Mouse (Mus musculus) heart, embryonic 13.5 days (tissue): ENCODE measurements around the gene Gm21969. TPM values are rescaled to one million over a fixed set of nuclear protein-coding genes. Genes with fewer than 3 reads are reported as not detected.

Experiments used
- ATAC-seq: fragments of 200-750 bp; cut with Nextera tagmentation; 2 replicates; pipeline ENCODE4 v1.8.0; 2017; ENCODE audit warnings: moderate TSS enrichment; ENCODE audit not compliant: insufficient number of reproducible peaks, low FRiP score, low TSS enrichment; ENCODE audit errors: extremely low read depth
- H3K27ac ChIP-seq: fragments of 300-500 bp; sonication (generic); replicated peaks from 2 replicates; pipeline ENCODE4 v1.5.1; 2015; ENCODE audit warnings: moderate library complexity, mild to moderate bottlenecking, inconsistent platforms
- H3K27me3 ChIP-seq: fragments of 300-500 bp; sonication (generic); replicated peaks from 2 replicates; pipeline ENCODE4 v1.6.1; 2015; ENCODE audit warnings: mild to moderate bottlenecking, inconsistent platforms
- H3K36me3 ChIP-seq: fragments of 300-500 bp; sonication (generic); 2 replicates; pipeline ENCODE4 v1.6.1; 2015; ENCODE audit warnings: mild to moderate bottlenecking, inconsistent platforms
- H3K4me1 ChIP-seq: fragments of 300-500 bp; sonication (generic); 2 replicates; pipeline ENCODE4 v1.6.1; 2015; ENCODE audit warnings: inconsistent platforms
- H3K4me2 ChIP-seq: fragments of 300-500 bp; sonication (generic); 2 replicates; pipeline ENCODE4 v1.6.1; 2015; ENCODE audit warnings: inconsistent platforms, mild to moderate bottlenecking, moderate library complexity
- H3K4me3 ChIP-seq: fragments of 300-500 bp; sonication (generic); 2 replicates; pipeline ENCODE4 v1.5.1; 2015; ENCODE audit warnings: moderate library complexity, mild to moderate bottlenecking, inconsistent platforms
- H3K9ac ChIP-seq: fragments of 300-500 bp; sonication (generic); 2 replicates; pipeline ENCODE4 v1.6.1; 2015; ENCODE audit warnings: inconsistent platforms, mild to moderate bottlenecking, moderate library complexity
- H3K9me3 ChIP-seq: fragments of 300-500 bp; sonication (generic); 2 replicates; pipeline ENCODE4 v1.6.1; 2016; ENCODE audit warnings: inconsistent platforms
- WGBS: fragments of 180-500 bp; shearing (Covaris S2); methylation state at CpG from one replicate; pipeline ENCODE4 v1.1.7; 2015; ENCODE audit warnings: mixed read lengths; 5-methylcytosine and 5-hydroxymethylcytosine counted together
- polyA plus RNA-seq: library from polyadenylated mRNA; unstranded; fragments of >200 nt; fragmentation: Nextera tagmentation; extraction: Ambion mirVana; gene quantifications from 2 replicates; pipeline ENCODE4 v1.2.1, GENCODE M21; 2015

Gm21969 gene
- polyA plus RNA-seq, 1 experiment from 2014 or later, result not detected

DNA sequence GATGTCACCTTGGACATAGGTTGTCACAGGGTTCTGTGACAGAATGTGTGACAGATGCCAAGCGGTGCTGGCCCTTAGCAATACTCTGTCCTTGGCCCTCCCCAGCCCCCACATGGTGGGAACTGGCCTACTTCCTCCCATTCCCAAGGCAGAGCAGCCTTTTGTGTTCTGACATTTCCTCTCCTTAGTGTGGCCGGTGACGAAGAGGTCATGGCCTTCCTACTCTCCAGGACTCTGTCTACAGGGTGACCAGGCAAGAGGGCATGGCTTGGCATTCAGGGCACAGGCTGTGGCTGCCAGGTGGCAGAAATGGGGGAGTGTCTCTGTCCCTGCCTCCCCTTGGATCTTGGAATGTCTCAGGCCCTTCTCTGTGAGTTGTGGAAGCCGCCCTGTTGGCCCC is 15.6 kb upstream of the Gm21969 start:
- H3K9ac ChIP-seq, result 0 out of 2 replicates have a peak overlapping the region, but pooled peaks have one; percentile 3
- H3K4me1 ChIP-seq, result peaks cover 70% of the 10 kb centered on the region
- WGBS, result 57% methylated on average over 4 of the region's 4 CpGs
- no peak for ATAC-seq
- no peak overlapping the region for H3K4me3 ChIP-seq
- H3K36me3 ChIP-seq, result no peaks in the 10 kb centered on the region
- H3K27me3 ChIP-seq, result no peaks in the 10 kb centered on the region
- no peak overlapping the region for H3K4me2 ChIP-seq
- H3K9me3 ChIP-seq, result no peaks in the 10 kb centered on the region
- H3K27ac ChIP-seq, result no peak overlapping the region; the same call in 1 of the 2 replicates

GRCm38 (mm10) chr4:139587773-139588172 is 15.2 kb upstream of the Gm21969 start:
- Histone ChIP-seq H3K4me2 (no peak overlapping the region), H3K36me3 (no peaks in the 10 kb centered on the region), H3K4me1 (peaks cover 68% of the 10 kb centered on the region), H3K27me3 (no peaks in the 10 kb centered on the region), H3K4me3 (no peak overlapping the region), H3K9ac (no peak overlapping the region), H3K27ac (no peak overlapping the region; the same call in 1 of the 2 replicates), H3K9me3 (no peaks in the 10 kb centered on the region)
- 81% methylated on average over 4 of the region's 4 CpGs for WGBS
- ATAC-seq, result no peak

GRCm38 (mm10) chr4:139589351-139590027 is 13.5 kb upstream of the Gm21969 start:
- Histone ChIP-seq H3K9ac (no peak overlapping the region; the same call in 1 of the 2 replicates), H3K36me3 (no peaks in the 10 kb centered on the region), H3K27me3 (no peaks in the 10 kb centered on the region), H3K4me3 (no peak overlapping the region), H3K4me2 (no peak overlapping the region), H3K4me1 (peaks cover 51% of the 10 kb centered on the region), H3K9me3 (no peaks in the 10 kb centered on the region), H3K27ac (no peak overlapping the region)
- 55% methylated on average over 5 of the region's 5 CpGs for WGBS
- ATAC-seq, result no peak

GRCm38 (mm10) chr4:139590446-139590845 is 12.5 kb upstream of the Gm21969 start:
- WGBS, result 46% methylated on average over 4 of the region's 4 CpGs
- ATAC-seq, result no peak
- Histone ChIP-seq H3K9me3 (no peaks in the 10 kb centered on the region), H3K27me3 (no peaks in the 10 kb centered on the region), H3K4me1 (peaks cover 47% of the 10 kb centered on the region), H3K4me3 (no peak overlapping the region), H3K36me3 (no peaks in the 10 kb centered on the region), H3K9ac (peak overlapping the region; percentile 29; the same call in 1 of the 2 replicates), H3K4me2 (no peak overlapping the region), H3K27ac (no peak overlapping the region)

GRCm38 (mm10) chr4:139592895-139593294 is 10.1 kb upstream of the Gm21969 start:
- H3K4me3 ChIP-seq, result no peak overlapping the region
- ATAC-seq, result no peak
- H3K27ac ChIP-seq, result no peak overlapping the region
- no peaks in the 10 kb centered on the region for H3K9me3 ChIP-seq
- H3K9ac ChIP-seq, result 0 out of 2 replicates have a peak overlapping the region, but pooled peaks have one; percentile 12
- WGBS, result 59% methylated on average over 7 of the region's 7 CpGs
- peaks cover 47% of the 10 kb centered on the region for H3K4me1 ChIP-seq
- no peak overlapping the region for H3K4me2 ChIP-seq
- H3K27me3 ChIP-seq, result no peaks in the 10 kb centered on the region
- H3K36me3 ChIP-seq, result no peaks in the 10 kb centered on the region

DNA sequence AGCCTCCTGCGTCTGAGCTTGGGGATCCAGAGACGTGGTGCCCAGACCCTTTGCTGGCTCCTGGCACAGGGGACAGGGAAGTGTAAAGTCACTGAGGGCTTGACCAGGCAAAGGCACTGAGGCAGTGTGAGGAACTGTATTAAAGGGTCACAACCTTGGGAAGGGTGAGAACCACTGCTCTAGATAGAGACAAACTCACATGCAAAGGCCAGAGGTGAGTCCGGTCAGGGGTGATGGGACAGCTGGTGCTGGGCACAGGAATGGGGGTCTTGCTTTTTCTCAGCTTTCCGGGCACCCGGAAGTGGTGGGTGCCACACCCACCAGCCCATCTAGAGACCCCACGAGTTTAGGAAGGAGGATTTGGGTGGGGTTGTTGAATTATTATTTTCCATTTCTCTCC is 9.6 kb upstream of the Gm21969 start:
- Histone ChIP-seq H3K4me1 (peaks cover 51% of the 10 kb centered on the region), H3K27me3 (no peaks in the 10 kb centered on the region), H3K9me3 (no peaks in the 10 kb centered on the region), H3K27ac (no peak overlapping the region), H3K4me3 (no peak overlapping the region), H3K4me2 (no peak overlapping the region), H3K9ac (0 out of 2 replicates have a peak overlapping the region, but pooled peaks have one; percentile 12), H3K36me3 (no peaks in the 10 kb centered on the region)
- ATAC-seq, result no peak
- WGBS, result 56% methylated on average over 6 of the region's 6 CpGs

DNA sequence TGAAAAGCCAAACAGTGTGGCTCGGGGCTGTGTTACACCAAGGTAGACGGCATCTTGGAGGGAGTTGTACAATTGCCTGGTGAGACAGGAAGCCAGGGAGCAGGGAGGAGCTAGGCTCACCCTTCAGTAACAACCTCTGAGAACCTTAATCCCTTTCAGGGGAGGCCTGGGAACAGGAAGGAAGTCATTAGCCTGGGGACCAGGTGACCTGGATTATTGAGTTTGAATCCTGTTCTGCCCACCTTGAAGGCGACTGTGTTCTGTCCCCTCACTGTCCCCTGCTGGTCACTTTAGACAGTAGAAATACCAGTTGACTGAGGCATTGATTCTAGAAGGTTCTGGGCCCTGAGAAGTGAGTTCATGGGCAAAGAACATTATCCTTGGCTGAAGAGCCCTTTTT is 8.9 kb upstream of the Gm21969 start:
- Histone ChIP-seq H3K4me3 (no peak overlapping the region), H3K27me3 (no peaks in the 10 kb centered on the region), H3K9ac (no peak overlapping the region), H3K9me3 (no peaks in the 10 kb centered on the region), H3K4me1 (peaks cover 57% of the 10 kb centered on the region), H3K4me2 (no peak overlapping the region), H3K36me3 (no peaks in the 10 kb centered on the region), H3K27ac (no peak overlapping the region)
- ATAC-seq, result no peak
- WGBS, result 51% methylated on average over 3 of the region's 3 CpGs

GRCm38 (mm10) chr4:139596715-139597114 is 6.3 kb upstream of the Gm21969 start:
- Histone ChIP-seq H3K4me3 (no peak overlapping the region), H3K27me3 (no peaks in the 10 kb centered on the region), H3K4me2 (no peak overlapping the region), H3K36me3 (no peaks in the 10 kb centered on the region), H3K9me3 (no peaks in the 10 kb centered on the region), H3K9ac (peak overlapping the region; percentile 75; the same call in 1 of the 2 replicates), H3K4me1 (peaks cover 72% of the 10 kb centered on the region), H3K27ac (peak overlapping the region; percentile 97)
- WGBS, result 35% methylated on average over 9 of the region's 9 CpGs
- ATAC-seq, result no peak

DNA sequence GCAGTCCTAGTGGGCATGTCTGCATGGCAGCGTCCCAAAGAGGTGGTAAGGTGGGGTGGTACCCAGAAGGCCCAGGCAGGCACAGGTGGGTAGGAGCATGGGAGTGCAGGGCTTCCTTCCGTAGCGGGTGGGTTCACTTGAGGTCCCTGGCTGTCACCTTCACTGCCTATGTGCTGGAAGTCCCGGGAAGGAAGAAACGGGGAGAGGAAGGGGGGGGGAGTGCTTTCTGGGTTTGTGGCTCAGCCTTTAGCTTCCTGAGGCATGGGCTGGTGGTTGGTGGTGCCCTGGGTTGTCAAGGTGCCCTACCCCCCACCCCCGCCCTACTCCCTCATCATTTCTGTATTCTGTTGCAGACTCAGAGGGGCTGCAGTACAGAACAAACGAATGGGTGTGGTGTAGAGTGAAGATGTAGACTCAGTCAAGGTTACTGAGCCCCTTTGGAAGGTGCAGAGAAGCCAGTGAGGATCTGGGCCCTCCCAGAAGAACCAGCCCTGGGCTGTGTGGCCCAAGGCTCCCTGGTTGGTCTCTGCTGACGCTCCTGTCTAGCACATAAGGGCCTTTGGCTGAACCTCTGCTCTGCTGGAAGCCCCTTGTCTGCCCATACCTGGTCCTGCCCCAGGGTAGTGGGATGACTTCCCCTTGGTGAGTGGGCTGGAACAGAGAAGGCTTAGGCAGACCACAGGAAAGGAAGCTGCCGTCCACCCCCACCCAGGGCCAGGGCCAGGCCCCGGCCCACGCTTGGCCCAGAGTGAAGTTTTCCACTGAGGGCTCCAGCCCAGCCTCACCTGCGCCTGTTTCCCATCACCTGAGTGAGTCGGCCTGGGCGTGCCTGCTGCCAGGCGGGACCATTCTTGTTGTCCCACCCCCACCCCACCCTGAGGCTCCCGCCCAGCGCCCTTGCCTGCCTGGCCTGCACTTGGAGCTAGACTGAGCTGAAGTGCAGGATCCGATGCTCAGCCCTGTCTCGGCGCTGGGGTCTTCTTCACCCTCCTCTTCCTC is 5.4 kb upstream of the Gm21969 start:
- Histone ChIP-seq H3K36me3 (no peaks in the 10 kb centered on the region), H3K9ac (peak overlapping the region; percentile 75), H3K27ac (peak overlapping the region; percentile 97), H3K4me1 (peaks cover 77% of the 10 kb centered on the region), H3K4me3 (peak overlapping the region; percentile 39; the same call in 1 of the 2 replicates), H3K9me3 (no peaks in the 10 kb centered on the region), H3K4me2 (peak overlapping the region; percentile 69), H3K27me3 (no peaks in the 10 kb centered on the region)
- ATAC-seq, result no peak
- WGBS, result 37% methylated on average over 20 of the region's 20 CpGs

GRCm38 (mm10) chr4:139598356-139598755 is 4.6 kb upstream of the Gm21969 start:
- peak overlapping the region; percentile 97 for H3K27ac ChIP-seq
- H3K9me3 ChIP-seq, result no peaks in the 10 kb centered on the region
- peak overlapping the region; percentile 69 for H3K4me2 ChIP-seq
- no peaks in the 10 kb centered on the region for H3K27me3 ChIP-seq
- peak overlapping the region; percentile 75 for H3K9ac ChIP-seq
- no peaks in the 10 kb centered on the region for H3K36me3 ChIP-seq
- no peak for ATAC-seq
- WGBS, result 9% methylated on average over 13 of the region's 13 CpGs
- peaks cover 84% of the 10 kb centered on the region for H3K4me1 ChIP-seq
- H3K4me3 ChIP-seq, result peak overlapping the region; percentile 39

DNA sequence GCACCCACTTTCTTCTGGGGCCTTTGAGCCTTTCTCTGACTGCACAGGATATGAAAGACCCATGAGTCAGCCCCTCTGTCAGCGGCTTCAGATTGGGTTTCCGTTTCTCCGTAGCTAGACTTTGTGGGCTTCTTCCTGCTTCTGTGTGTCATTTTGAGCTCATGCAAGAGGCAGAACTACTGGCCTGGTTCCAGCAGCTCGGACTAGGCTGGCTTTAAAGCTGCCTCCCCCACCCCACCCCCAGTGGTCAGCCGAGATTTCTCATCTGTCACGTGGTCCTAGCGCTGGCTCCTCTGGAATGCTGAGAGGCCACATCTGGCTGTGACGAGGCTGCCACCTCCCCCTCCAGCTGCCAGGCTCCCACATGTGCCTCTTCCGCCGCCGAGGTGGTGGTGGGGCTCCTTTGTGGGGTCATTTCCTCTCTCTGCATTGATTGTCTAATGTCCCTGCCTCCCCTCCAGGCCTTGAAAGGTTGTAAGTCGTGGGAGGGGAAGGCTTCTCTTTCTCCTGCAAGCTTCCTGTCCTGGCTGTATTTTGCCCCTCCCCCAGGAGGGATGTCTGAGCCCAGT is 4.0 kb upstream of the Gm21969 start:
- 1% methylated on average over 12 of the region's 12 CpGs for WGBS
- peak overlapping the region; percentile 69 for H3K4me2 ChIP-seq
- peaks cover 86% of the 10 kb centered on the region for H3K4me1 ChIP-seq
- H3K9ac ChIP-seq, result peak overlapping the region; percentile 75
- no peaks in the 10 kb centered on the region for H3K9me3 ChIP-seq
- peak; percentile 59 for ATAC-seq
- H3K36me3 ChIP-seq, result no peaks in the 10 kb centered on the region
- H3K27me3 ChIP-seq, result no peaks in the 10 kb centered on the region
- H3K4me3 ChIP-seq, result peak overlapping the region; percentile 39
- H3K27ac ChIP-seq, result peak overlapping the region; percentile 97
